Mouse (Mus musculus) thymus, postnatal 36 days (tissue): Measurements from ENCODE around the gene Gm20835.
"Not testable (repeated sequence)": the region's sequence is repeated elsewhere in the genome, so short reads cannot be mapped to it uniquely, and the experiment has no call there.

ENCODE experiments used
- DNase-seq, 2 experiments: peaks; one replicate each; pipeline ENCODE4 v3.0.0; 2022; ENCODE audit warnings: mixed read lengths in 2 of 2

Gm20835 gene

GRCm38 (mm10) chrY:36735190-36735589, at the start of gene Gm20835:
TSS of gene Gm20835 (minus strand) at chrY:36735290.
- not testable (repeated sequence) for DNase-seq
